Mouse (Mus musculus) kidney, adult 2 months (tissue): ENCODE data around the gene Gm27021. TPM values are rescaled to one million over a fixed set of nuclear protein-coding genes. Genes with fewer than 3 reads are reported as not detected.

ENCODE experiments used
- DNase-seq: peaks from one replicate; pipeline ENCODE4 v3.0.0; 2021
- H3K27ac ChIP-seq: fragments of 200-500 bp; 2 replicates; pipeline ENCODE4 v1.5.1; 2012; ENCODE audit warnings: low read depth, low read length, control low read depth, inconsistent platforms; ENCODE audit not compliant: insufficient read depth
- H3K27me3 ChIP-seq: fragments of 200-500 bp; replicated peaks from 2 replicates; pipeline ENCODE4 v1.6.1; 2012; ENCODE audit warnings: mild to moderate bottlenecking, moderate library complexity, low read length, inconsistent platforms; ENCODE audit not compliant: control insufficient read depth, insufficient read depth
- H3K36me3 ChIP-seq: fragments of 200-500 bp; 2 replicates; pipeline ENCODE4 v1.6.1; 2012; ENCODE audit warnings: mild to moderate bottlenecking, moderate library complexity, low read length, inconsistent platforms; ENCODE audit not compliant: control insufficient read depth, insufficient read depth
- H3K4me1 ChIP-seq: fragments of 200-500 bp; 2 replicates; pipeline ENCODE4 v1.6.1; 2011; ENCODE audit warnings: low read length; ENCODE audit not compliant: control insufficient read depth, insufficient read depth
- H3K4me3 ChIP-seq: fragments of 200-500 bp; 2 replicates; pipeline ENCODE4 v1.5.1; 2011; ENCODE audit warnings: mild to moderate bottlenecking, low read depth, low read length, control low read depth; ENCODE audit not compliant: insufficient read depth
- CTCF ChIP-seq: fragments of 200-500 bp; conservative IDR thresholded peaks from 2 replicates; pipeline ENCODE4 v1.5.1; 2011; ENCODE audit warnings: low read depth, mild to moderate bottlenecking, control low read depth, low read length, moderate library complexity, mixed read lengths; ENCODE audit not compliant: insufficient read depth, insufficient read length
- POLR2A ChIP-seq: fragments of 200-500 bp; IDR thresholded peaks from one replicate; pipeline ENCODE4 v1.6.1; 2011; ENCODE audit warnings: low read depth, low read length, control low read depth
- WGBS: fragments of 180-500 bp; shearing (Covaris S2); methylation state at CpG from one replicate; pipeline ENCODE4 v1.1.7; 2018; 5-methylcytosine and 5-hydroxymethylcytosine counted together
- polyA plus RNA-seq: library from polyadenylated mRNA; depleted of rRNA; stranded (reverse); fragments of >200 nt; gene quantifications from 2 replicates; pipeline ENCODE4 v1.2.3, GENCODE M21; 2012

The Gm27021 gene
- polyA plus RNA-seq, 1 experiment = not detected

DNA sequence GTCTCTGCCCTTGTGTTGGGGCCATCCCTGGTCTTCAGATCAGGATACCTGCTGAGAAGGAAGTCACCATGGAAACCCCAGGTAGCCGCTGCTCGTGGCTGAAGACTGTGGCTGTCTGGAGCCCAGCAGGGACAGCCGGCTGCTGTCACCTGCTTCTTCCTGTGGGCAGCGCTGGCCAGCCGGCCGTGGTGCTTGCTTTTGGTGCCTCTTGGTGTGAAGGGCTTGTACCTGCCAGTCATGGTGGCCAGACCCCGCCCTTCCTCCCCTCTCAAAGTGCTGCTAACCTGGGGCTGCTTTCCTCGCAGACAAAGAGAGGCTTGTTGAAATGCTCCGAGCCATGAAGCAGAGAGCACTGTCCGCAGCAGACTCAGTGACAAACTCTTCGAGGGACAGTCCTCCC lies 94.0 kb downstream of the Gm27021 start:
- 88% methylated on average over 11 of the region's 11 CpGs for WGBS
- Histone ChIP-seq H3K27ac (no peak overlapping the region), H3K4me3 (no peak overlapping the region)

DNA sequence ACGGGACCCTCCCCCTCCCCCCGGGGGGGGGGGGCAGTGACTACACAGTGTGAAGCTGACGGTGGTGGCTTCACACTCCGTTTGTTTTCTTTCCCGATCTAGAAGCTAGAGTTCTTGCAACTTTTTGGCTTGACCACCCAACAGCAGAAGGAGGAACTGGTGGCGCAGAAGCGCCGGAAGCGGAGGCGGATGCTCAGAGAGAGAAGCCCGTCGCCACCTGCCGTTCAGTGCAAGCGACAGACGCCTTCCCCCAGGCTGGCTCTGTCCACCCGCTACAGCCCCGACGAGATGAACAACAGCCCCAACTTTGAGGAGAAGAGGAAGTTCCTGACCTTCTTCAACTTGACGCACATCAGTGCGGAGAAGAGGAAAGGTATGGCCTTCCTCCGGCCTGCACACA lies 95.3 kb downstream of the Gm27021 start:
- Histone ChIP-seq H3K27ac (no peak overlapping the region), H3K36me3 (peaks cover 4% of the 10 kb centered on the region), H3K27me3 (no peaks in the 10 kb centered on the region), H3K4me1 (peaks cover 3% of the 10 kb centered on the region; the same call in 1 of the 2 replicates), H3K4me3 (no peak overlapping the region)
- DNase-seq = no peak
- no peak for TF ChIP-seq CTCF
- TF ChIP-seq POLR2A = no peak
- 80% methylated on average over 21 of the region's 21 CpGs for WGBS

More for the DNA sequence above, 94.0 kb downstream of the Gm27021 start:
- H3K27me3 ChIP-seq = no peaks in the 10 kb centered on the region
- peaks cover 4% of the 10 kb centered on the region for H3K36me3 ChIP-seq
- H3K4me1 ChIP-seq = peaks cover 3% of the 10 kb centered on the region; the same call in 1 of the 2 replicates
- no peak for TF ChIP-seq POLR2A
- TF ChIP-seq CTCF = no peak
- no peak for DNase-seq

DNA sequence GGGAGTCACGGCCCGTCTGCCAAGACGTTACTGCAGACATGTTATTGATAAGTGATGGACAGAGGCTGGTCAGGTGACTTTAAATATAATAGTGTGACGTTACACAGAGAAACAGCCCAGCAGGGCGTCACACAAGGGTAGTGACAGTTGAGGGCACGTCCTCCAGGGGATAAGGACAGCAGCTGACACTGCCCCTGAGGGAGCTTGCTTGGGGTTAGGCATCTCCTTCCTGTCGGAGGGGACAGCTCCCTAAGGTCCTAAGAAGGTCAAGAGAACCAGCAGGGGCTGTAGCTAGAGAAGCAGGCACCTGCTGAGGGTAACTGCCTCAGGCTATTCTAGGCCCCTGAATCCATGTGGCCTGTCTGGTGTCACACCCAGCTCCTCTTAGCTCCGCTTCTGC lies 96.3 kb downstream of the Gm27021 start:
- Histone ChIP-seq H3K27ac (no peak overlapping the region), H3K4me3 (no peak overlapping the region), H3K27me3 (no peaks in the 10 kb centered on the region), H3K4me1 (peaks cover 3% of the 10 kb centered on the region; the same call in 1 of the 2 replicates), H3K36me3 (peaks cover 4% of the 10 kb centered on the region)
- TF ChIP-seq POLR2A (no peak), CTCF (no peak)
- WGBS = 94% methylated on average over 8 of the region's 8 CpGs
- DNase-seq = no peak

DNA sequence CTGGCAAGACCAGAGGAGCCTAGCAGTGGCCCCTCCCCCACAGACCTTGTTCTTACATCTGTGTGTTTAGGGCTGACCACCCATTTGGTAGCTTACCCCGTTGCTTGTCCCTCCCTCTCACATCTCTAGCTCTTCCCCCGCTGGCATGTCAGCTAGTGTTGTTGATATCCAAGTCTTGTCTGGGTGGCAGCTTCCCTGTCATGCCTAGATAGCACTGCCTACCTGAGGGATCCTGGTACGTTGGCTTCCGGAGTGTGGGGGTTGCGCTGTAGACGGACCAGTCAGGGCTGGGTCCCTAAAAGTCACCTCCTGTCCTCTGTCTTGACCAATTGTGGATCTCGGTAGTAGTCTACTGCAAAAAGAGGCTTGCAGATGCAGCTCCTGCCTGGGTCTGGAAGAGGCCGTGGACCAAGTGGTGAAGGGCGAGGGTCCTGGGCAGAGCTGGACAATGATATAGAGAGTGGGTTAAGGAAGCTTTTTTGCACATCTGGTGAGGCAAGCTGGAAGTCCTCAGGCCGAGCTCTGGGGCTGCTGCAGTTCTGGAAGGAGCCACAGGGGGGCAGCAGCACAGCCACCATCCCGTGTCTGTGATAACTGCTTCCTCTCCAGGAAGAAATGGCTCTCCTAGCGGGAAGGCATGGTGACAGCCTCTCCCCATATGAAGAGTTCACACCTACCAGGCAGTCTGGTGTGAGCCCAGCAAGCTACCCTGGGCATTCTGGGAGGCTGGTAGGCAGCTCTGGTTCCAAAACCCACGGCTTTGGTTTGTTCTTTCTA lies 97.8 kb downstream of the Gm27021 start:
- TF ChIP-seq CTCF = peak; percentile 85
- TF ChIP-seq POLR2A = no peak
- peak; percentile 73 for DNase-seq
- 52% methylated on average over 13 of the region's 13 CpGs for WGBS
- no peak overlapping the region for H3K27ac ChIP-seq
- H3K4me3 ChIP-seq = no peak overlapping the region
- no peaks in the 10 kb centered on the region for H3K27me3 ChIP-seq
- no peaks in the 10 kb centered on the region; the same call in 1 of the 2 replicates for H3K4me1 ChIP-seq
- peaks cover 4% of the 10 kb centered on the region for H3K36me3 ChIP-seq

DNA sequence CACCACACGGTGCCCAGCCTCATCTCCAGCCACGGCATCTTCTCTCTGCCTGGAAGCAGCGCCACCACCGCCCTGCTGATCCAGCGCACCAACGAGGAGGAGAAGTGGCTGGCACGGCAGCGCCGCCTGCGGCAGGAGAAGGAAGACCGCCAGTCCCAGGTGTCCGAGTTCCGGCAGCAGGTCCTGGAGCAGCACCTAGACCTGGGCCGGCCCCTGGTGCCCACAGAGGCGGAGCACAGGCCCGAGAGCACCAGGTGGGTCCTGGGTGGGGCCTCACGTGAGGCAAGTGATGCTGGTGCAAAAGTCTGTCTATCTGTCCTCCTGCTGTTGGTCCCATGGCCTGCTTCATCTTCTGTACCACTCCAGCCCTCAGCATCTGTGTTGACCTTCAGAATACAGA lies 98.8 kb downstream of the Gm27021 start:
- no peak overlapping the region for H3K27ac ChIP-seq
- no peak overlapping the region for H3K4me3 ChIP-seq
- peaks cover 4% of the 10 kb centered on the region for H3K36me3 ChIP-seq
- TF ChIP-seq POLR2A = no peak
- no peak for TF ChIP-seq CTCF
- DNase-seq = no peak
- 94% methylated on average over 17 of the region's 17 CpGs for WGBS
- H3K27me3 ChIP-seq = no peaks in the 10 kb centered on the region
- H3K4me1 ChIP-seq = no peaks in the 10 kb centered on the region

DNA sequence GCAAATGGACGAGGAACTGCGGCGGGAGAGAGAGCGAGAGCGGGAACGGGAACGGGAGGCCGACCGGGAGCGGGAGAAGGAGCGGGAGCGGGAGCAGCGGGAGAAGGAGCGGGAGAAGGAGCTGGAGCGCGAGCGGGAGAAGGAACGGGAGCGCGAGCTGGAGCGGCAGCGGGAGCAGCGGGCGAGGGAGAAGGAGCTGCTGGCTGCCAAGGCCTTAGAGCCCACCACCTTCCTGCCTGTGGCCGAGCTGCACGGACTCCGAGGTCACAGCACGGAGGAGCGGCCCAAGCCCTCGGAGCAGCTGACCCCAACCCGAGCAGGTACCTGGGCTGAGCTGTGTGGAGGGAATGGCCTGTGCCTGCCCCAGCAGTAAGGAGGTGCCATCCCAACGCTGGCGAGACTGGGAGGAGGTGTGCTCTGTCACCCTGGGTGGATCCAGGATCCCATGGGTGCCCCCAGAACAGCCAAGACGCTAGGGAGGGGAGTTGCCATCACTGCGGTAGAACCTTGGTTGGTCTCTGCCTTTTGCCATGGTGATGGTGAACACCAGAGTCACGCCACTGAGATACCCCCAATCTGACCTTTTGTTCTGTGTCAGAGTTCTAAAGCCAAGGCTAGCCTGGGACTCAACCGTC lies 99.6 kb downstream of the Gm27021 start:
- 0 out of 2 replicates have a peak, but pooled peaks cover 4% of the 10 kb centered on the region for H3K4me1 ChIP-seq
- no peak overlapping the region for H3K27ac ChIP-seq
- H3K36me3 ChIP-seq = peaks cover 4% of the 10 kb centered on the region
- H3K27me3 ChIP-seq = no peaks in the 10 kb centered on the region
- DNase-seq = no peak
- WGBS = 97% methylated on average over 37 of the region's 37 CpGs
- TF ChIP-seq CTCF (no peak), POLR2A (no peak)
- no peak overlapping the region for H3K4me3 ChIP-seq

DNA sequence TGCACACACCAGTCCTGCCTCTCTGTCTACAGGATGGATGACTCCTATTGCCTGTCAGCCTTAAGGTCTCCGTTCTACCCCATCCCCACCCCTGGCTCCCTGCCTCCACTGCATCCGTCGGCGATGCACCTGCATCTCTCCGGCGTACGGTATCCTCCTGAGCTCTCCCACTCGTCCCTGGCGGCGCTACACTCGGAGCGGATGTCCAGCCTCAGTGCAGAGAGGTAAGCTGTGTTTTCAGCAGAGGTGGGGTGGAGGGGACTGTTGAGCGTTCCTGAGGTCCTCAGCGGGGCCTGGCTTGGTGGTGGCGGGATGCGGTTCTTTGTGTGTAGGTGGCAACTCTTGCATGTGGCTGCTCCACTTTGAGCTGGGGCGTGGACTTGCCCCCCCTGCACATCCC lies 100.1 kb downstream of the Gm27021 start:
- WGBS = 98% methylated on average over 17 of the region's 17 CpGs
- Histone ChIP-seq H3K36me3 (peaks cover 2% of the 10 kb centered on the region), H3K27me3 (no peaks in the 10 kb centered on the region), H3K27ac (no peak overlapping the region), H3K4me3 (no peak overlapping the region), H3K4me1 (0 out of 2 replicates have a peak, but pooled peaks cover 8% of the 10 kb centered on the region)
- TF ChIP-seq CTCF (no peak), POLR2A (no peak)
- no peak for DNase-seq
